Mouse (Mus musculus): ENCODE data around the gene Olfr1204. TPM values are rescaled to one million over a fixed set of nuclear protein-coding genes. Genes with fewer than 3 reads are reported as not detected.

The Olfr1204 gene
- total RNA-seq (2021): not detected

DNA sequence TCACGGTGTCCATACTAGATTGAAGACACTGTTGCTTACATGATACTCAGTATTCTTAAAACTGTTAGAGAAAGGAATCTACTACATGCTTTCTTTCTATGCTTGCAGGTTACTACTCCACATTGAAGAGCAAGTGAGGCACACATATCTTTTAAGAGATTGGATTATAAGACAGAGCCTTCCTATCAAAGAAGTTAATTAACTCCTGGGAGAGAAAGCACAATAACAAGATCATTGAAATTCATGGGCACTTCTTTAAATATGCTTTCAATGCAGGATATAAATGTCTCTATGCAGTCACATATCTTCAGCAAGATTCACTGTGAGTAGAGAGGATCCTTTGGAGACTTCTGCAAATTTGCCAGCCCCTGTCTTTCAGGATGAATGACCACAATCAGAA, at the start of gene Olfr1204:
Gene Olfr1204, plus strand, starts transcription at position 301 of the 400 bp plus-strand sequence.
- intact Hi-C loops (cut with DNase I): no loop called here
- no peak for DNase-seq (ENCODE audit: low spot score in 2 of 2)

DNA sequence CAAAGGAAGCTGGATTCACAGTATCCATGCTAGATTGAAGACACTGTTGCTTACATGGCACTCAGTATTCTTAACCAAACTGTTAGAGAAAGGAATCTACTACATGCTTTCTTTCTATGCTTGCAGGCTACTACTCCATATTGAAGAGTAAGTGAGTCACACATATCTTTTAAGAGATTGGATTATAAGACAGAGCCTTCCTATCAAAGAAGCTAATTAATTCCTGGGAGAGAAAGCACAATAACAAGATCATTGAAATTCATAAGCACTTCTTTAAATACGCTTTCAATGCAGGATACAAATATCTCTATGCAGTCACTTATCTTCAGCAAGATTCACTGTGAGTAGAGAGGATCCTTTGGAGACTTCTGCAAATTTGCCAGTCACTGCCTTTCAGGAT, 34.9 kb upstream of the Olfr1204 start, which contains the start of gene Olfr1202:
Gene Olfr1202, plus strand, starts transcription at position 301 of the 400 bp plus-strand sequence.
- no peak for DNase-seq (ENCODE audit: low spot score in 2 of 2)
- intact Hi-C loops (cut with DNase I): no loop called here

DNA sequence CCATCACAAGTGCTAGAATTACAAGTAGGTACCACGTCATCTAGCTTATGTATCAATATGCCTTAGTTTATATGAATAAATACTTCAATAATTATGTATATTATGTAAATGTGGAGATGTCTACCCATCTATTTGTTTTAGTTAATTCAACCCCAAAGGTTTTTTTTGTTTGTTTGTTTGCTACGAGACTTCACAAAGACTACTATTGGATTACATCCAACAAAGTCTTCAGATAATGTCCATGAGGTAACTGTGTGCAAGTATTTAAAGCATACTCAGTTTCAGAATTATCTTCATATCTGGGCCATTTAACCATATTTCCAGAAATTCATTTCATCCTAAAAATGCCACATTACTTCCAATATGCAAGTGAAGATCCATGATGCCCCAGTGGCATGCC, 19.7 kb upstream of the Olfr1204 start, which contains the start of gene Olfr1205:
Gene Olfr1205, plus strand, starts transcription at position 301 of the 400 bp plus-strand sequence.
- intact Hi-C loops (cut with DNase I): no loop called here
- DNase-seq (ENCODE audit: low spot score in 2 of 2): no peak

DNA sequence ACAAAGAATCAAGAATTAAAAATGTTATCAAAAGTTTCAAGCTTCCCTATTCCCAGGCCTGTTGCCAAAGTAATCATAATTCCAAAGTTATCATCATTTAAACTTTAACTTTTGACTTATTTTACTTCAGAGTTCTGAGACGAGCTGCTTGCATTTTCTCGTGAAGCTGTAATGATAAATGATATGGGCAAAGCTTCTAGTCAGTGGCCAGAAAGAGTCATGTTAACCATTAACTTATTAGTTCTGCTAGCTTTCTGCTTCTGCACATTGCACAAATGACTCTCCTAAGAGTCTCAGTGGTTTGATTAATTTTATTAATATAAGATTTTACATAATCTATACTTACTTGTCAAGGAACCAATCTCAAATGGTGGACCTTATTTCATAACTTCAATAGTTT, 10.6 kb upstream of the Olfr1204 start:
- intact Hi-C loops (cut with DNase I): no loop called here
- DNase-seq (ENCODE audit: low spot score in 2 of 2): no peak

DNA sequence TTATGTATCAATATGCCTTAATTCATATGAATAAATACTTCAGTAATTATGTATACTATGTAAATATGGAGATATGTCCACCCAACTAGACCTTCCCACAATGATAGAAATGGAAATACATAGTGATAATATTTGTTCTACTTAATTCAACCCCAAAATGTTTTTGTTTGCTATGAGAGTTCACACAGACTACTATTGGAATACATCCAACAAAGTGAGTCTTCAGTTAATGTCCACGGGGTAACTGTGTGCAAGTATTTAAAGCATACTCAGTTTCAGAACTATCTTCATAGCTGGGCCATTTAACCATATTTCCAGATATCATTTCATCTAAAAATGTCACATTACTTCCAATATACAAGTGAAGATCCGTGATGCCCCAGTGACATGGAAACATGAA, 13.8 kb downstream of the Olfr1204 start, which contains the start of gene Olfr1206:
Gene Olfr1206, plus strand, starts transcription at position 301 of the 400 bp plus-strand sequence.
- DNase-seq (ENCODE audit: low spot score in 2 of 2): no peak
- intact Hi-C loops (cut with DNase I): no loop called here

DNA sequence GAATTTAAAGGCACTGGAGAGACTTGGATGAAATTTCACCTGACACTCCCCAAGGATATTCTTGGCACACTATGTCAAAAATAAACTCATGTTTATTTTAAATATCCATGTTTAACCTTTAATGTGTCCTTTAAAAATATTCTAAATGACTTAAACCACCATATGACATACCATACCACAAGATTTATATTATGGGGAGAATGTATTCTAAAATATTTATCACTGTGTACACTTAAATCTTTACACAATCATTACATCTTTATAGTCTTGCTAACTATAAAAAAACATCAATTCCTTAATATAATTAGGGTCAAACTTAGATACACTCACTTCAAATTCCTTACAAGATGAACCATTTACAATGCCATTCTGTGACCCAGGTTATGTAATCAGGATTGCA, 53.1 kb downstream of the Olfr1204 start, which contains the start of gene Olfr1208:
Gene Olfr1208, minus strand, starts transcription at position 101 of the 400 bp plus-strand sequence.
- no peak for DNase-seq (ENCODE audit: low spot score in 2 of 2)
- intact Hi-C loops (cut with DNase I): no loop called here

Other genes starting within 250 kb of the Olfr1204 start
- gene Olfr1191-ps1, start 208.8 kb upstream of the Olfr1204 start, total RNA-seq (2021): under 1 TPM in 1 of 2 experiments, not detected in 1; 0.05 TPM
- gene Olfr1192-ps1, start 200.8 kb upstream of the Olfr1204 start, total RNA-seq (2021): not detected
- not detected for gene Olfr1193, start 173.7 kb upstream of the Olfr1204 start, total RNA-seq (2021)
- not detected for gene Olfr1195, start 160.1 kb upstream of the Olfr1204 start, total RNA-seq (2021)
- gene Olfr1196, start 144.7 kb upstream of the Olfr1204 start, total RNA-seq (2021): not detected
- gene Olfr1197, start 116.9 kb upstream of the Olfr1204 start, total RNA-seq (2021): not detected
- gene Olfr1198, start 97.9 kb upstream of the Olfr1204 start, total RNA-seq (2021): not detected
- not detected for gene Olfr1199, start 88.8 kb upstream of the Olfr1204 start, total RNA-seq (2021)
- not detected for gene Olfr1200, start 78.8 kb upstream of the Olfr1204 start, total RNA-seq (2021)
- gene Olfr1201, start 56.3 kb upstream of the Olfr1204 start, total RNA-seq (2021): not detected
- not detected for gene Olfr1202, start 34.8 kb upstream of the Olfr1204 start, total RNA-seq (2021)
- gene Olfr1205, start 19.6 kb upstream of the Olfr1204 start, total RNA-seq (2021): not detected
- gene Olfr1206, start 13.9 kb downstream of the Olfr1204 start, total RNA-seq (2021): not detected
- gene Olfr1208, start 53.0 kb downstream of the Olfr1204 start, total RNA-seq (2021): not detected
- not detected for gene Olfr1209, start 65.9 kb downstream of the Olfr1204 start, total RNA-seq (2021)
- gene Olfr1211, start 88.8 kb downstream of the Olfr1204 start, total RNA-seq (2021): not detected
- gene Olfr1212, start 104.7 kb downstream of the Olfr1204 start, total RNA-seq (2021): not detected
- gene Gm13762, start 131.0 kb downstream of the Olfr1204 start, total RNA-seq (2021): not detected
- not detected for gene Olfr1214, start 143.4 kb downstream of the Olfr1204 start, total RNA-seq (2021)
- gene Olfr1215, start 157.7 kb downstream of the Olfr1204 start, total RNA-seq (2021): not detected
- not detected for gene Olfr1216, start 169.0 kb downstream of the Olfr1204 start, total RNA-seq (2021)
- not detected for gene Olfr1217, start 182.8 kb downstream of the Olfr1204 start, total RNA-seq (2021)
- not detected for gene Olfr1218, start 211.9 kb downstream of the Olfr1204 start, total RNA-seq (2021)
- not detected for gene Olfr1219, start 234.2 kb downstream of the Olfr1204 start, total RNA-seq (2021)